Mouse (Mus musculus): Measurements from ENCODE around the gene Ago3.

DNA sequence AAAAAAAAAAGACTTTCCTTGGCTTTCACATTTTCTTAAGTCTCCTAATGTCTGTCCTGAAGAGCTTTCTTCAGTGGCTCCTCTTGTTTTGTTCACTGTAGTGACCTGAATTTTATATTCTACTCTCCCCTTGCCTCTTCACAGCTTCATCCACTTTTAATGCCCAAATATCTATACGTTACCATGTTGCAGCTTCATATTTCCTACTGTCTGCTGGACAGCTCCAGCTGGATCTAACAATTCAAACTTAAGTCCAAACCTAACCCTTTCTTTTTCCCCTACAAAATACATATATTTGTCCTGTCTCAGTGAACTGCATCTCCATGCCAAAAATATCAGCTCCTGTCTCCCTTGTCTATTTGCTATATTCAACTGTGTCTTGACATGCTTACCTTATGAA is 40.0 kb upstream of the Ago3 start:
- TF ChIP-seq POLR2A (IDR thresholded peaks at IDR 0.05; ENCODE audit: low read depth, low read length) (no peak), CTCF (IDR thresholded peaks at IDR 0.05; ENCODE audit: extremely low read depth, insufficient read depth, insufficient read length, insufficient replicate concordance) (no peak)
